Mouse (Mus musculus): Measurements from ENCODE around the gene Ccdc28a. TPM values are rescaled to one million over a fixed set of nuclear protein-coding genes. Genes with fewer than 3 reads are reported as not detected.

The Ccdc28a gene
- polyA plus RNA-seq, 1 experiment from 2014 or later = 9.2 TPM

GRCm38 (mm10) chr10:18233891-18234290 is 907 bp downstream of the Ccdc28a start:
- no peak overlapping the region for H3K9ac ChIP-seq (ENCODE audit: low read length)
- WGBS = 58% methylated on average over 3 of the region's 3 CpGs
- H3K36me3 ChIP-seq (ENCODE audit: control insufficient read depth, insufficient read depth, low read length) = no peaks in the 10 kb centered on the region
- no peak overlapping the region for H3K27ac ChIP-seq (replicated peaks; ENCODE audit: low read depth, low read length)
- no peak for DNase-seq (ENCODE audit: low spot score)
- no peaks in the 10 kb centered on the region for H3K27me3 ChIP-seq (ENCODE audit: control insufficient read depth, insufficient read depth, low read length)
- no peaks in the 10 kb centered on the region for H3K4me1 ChIP-seq (ENCODE audit: control insufficient read depth, insufficient read depth, low read length)
- H3K4me3 ChIP-seq (ENCODE audit: low read depth, low read length) = no peak overlapping the region
- H3K4me2 ChIP-seq (ENCODE audit: low read depth, severe bottlenecking) = no peak overlapping the region
- ATAC-seq (ENCODE audit: insufficient number of reproducible peaks, low FRiP score, low TSS enrichment, low read depth) = no peak
- H3K9me3 ChIP-seq (ENCODE audit: control insufficient read depth, low read length) = no peaks in the 10 kb centered on the region

GRCm38 (mm10) chr10:18224386-18224785 is 10.4 kb downstream of the Ccdc28a start:
- H3K4me2 ChIP-seq (ENCODE audit: low read depth, severe bottlenecking) = no peak overlapping the region
- ATAC-seq (ENCODE audit: insufficient number of reproducible peaks, low FRiP score, low TSS enrichment, low read depth) = no peak
- H3K9ac ChIP-seq (ENCODE audit: low read length) = no peak overlapping the region
- H3K4me3 ChIP-seq (ENCODE audit: low read depth, low read length) = no peak overlapping the region
- H3K9me3 ChIP-seq (ENCODE audit: control insufficient read depth, low read length) = no peaks in the 10 kb centered on the region
- DNase-seq (ENCODE audit: low spot score) = no peak
- no peaks in the 10 kb centered on the region for H3K27me3 ChIP-seq (ENCODE audit: control insufficient read depth, insufficient read depth, low read length)
- 87% methylated on average over 3 of the region's 3 CpGs for WGBS
- H3K36me3 ChIP-seq (ENCODE audit: control insufficient read depth, insufficient read depth, low read length) = no peaks in the 10 kb centered on the region
- no peak overlapping the region for H3K27ac ChIP-seq (replicated peaks; ENCODE audit: low read depth, low read length)
- no peaks in the 10 kb centered on the region for H3K4me1 ChIP-seq (ENCODE audit: control insufficient read depth, insufficient read depth, low read length)

- Histone ChIP-seq H3K9me3 (ENCODE audit: control insufficient read depth, low read length) (no peaks in the 10 kb centered on the region), H3K27me3 (ENCODE audit: control insufficient read depth, insufficient read depth, low read length) (no peaks in the 10 kb centered on the region), H3K4me2 (ENCODE audit: low read depth, severe bottlenecking) (no peak overlapping the region), H3K4me3 (ENCODE audit: low read depth, low read length) (no peak overlapping the region), H3K36me3 (ENCODE audit: control insufficient read depth, insufficient read depth, low read length) (no peaks in the 10 kb centered on the region), H3K27ac (replicated peaks; ENCODE audit: low read depth, low read length) (no peak overlapping the region), H3K9ac (ENCODE audit: low read length) (no peak overlapping the region), H3K4me1 (ENCODE audit: control insufficient read depth, insufficient read depth, low read length) (no peaks in the 10 kb centered on the region)
- ATAC-seq (ENCODE audit: insufficient number of reproducible peaks, low FRiP score, low TSS enrichment, low read depth) (no peak), DNase-seq (ENCODE audit: low spot score) (no peak)
- 76% methylated on average over 10 of the region's 10 CpGs for WGBS
These were observed 15.4 kb downstream of the Ccdc28a start for GRCm38 (mm10) chr10:18219351-18219750.

GRCm38 (mm10) chr10:18214124-18214523 is 20.7 kb downstream of the Ccdc28a start:
- H3K27ac ChIP-seq (replicated peaks; ENCODE audit: low read depth, low read length) = no peak overlapping the region
- 88% methylated on average over 5 of the region's 5 CpGs for WGBS
- no peaks in the 10 kb centered on the region for H3K27me3 ChIP-seq (ENCODE audit: control insufficient read depth, insufficient read depth, low read length)
- H3K9ac ChIP-seq (ENCODE audit: low read length) = no peak overlapping the region
- ATAC-seq (ENCODE audit: insufficient number of reproducible peaks, low FRiP score, low TSS enrichment, low read depth) (no peak), DNase-seq (ENCODE audit: low spot score) (no peak)
- H3K4me3 ChIP-seq (ENCODE audit: low read depth, low read length) = no peak overlapping the region
- no peak overlapping the region for H3K4me2 ChIP-seq (ENCODE audit: low read depth, severe bottlenecking)
- no peaks in the 10 kb centered on the region for H3K9me3 ChIP-seq (ENCODE audit: control insufficient read depth, low read length)
- H3K4me1 ChIP-seq (ENCODE audit: control insufficient read depth, insufficient read depth, low read length) = no peaks in the 10 kb centered on the region
- no peaks in the 10 kb centered on the region for H3K36me3 ChIP-seq (ENCODE audit: control insufficient read depth, insufficient read depth, low read length)

- H3K4me2 ChIP-seq (ENCODE audit: low read depth, severe bottlenecking) = no peak overlapping the region
- H3K27ac ChIP-seq (replicated peaks; ENCODE audit: low read depth, low read length) = no peak overlapping the region
- no peak overlapping the region for H3K9ac ChIP-seq (ENCODE audit: low read length)
- no peaks in the 10 kb centered on the region for H3K9me3 ChIP-seq (ENCODE audit: control insufficient read depth, low read length)
- no peaks in the 10 kb centered on the region for H3K36me3 ChIP-seq (ENCODE audit: control insufficient read depth, insufficient read depth, low read length)
- 78% methylated on average over 4 of the region's 4 CpGs for WGBS
- DNase-seq (ENCODE audit: low spot score) (no peak), ATAC-seq (ENCODE audit: insufficient number of reproducible peaks, low FRiP score, low TSS enrichment, low read depth) (no peak)
- no peak overlapping the region for H3K4me3 ChIP-seq (ENCODE audit: low read depth, low read length)
- no peaks in the 10 kb centered on the region for H3K4me1 ChIP-seq (ENCODE audit: control insufficient read depth, insufficient read depth, low read length)
- H3K27me3 ChIP-seq (ENCODE audit: control insufficient read depth, insufficient read depth, low read length) = no peaks in the 10 kb centered on the region
These were observed 21.4 kb downstream of the Ccdc28a start for GRCm38 (mm10) chr10:18213373-18213772.

- Histone ChIP-seq H3K4me2 (ENCODE audit: low read depth, severe bottlenecking) (no peak within 1 kb of the TSS), H3K4me3 (ENCODE audit: low read depth, low read length) (no peak within 1 kb of the TSS)
These were observed 24.1 kb downstream of the Ccdc28a start, which contains the start of gene Ect2l for GRCm38 (mm10) chr10:18210726-18211125. Gene Ect2l (minus strand): TSS chr10:18210890.

GRCm38 (mm10) chr10:18210119-18210518 is 24.7 kb downstream of the Ccdc28a start:
- no peak for DNase-seq (ENCODE audit: low spot score)
- no peak overlapping the region for H3K4me3 ChIP-seq (ENCODE audit: low read depth, low read length)
- 73% methylated on average over 6 of the region's 6 CpGs for WGBS
- no peaks in the 10 kb centered on the region for H3K9me3 ChIP-seq (ENCODE audit: control insufficient read depth, low read length)
- H3K9ac ChIP-seq (ENCODE audit: low read length) = no peak overlapping the region
- H3K27ac ChIP-seq (replicated peaks; ENCODE audit: low read depth, low read length) = no peak overlapping the region
- no peak for ATAC-seq (ENCODE audit: insufficient number of reproducible peaks, low FRiP score, low TSS enrichment, low read depth)
- H3K27me3 ChIP-seq (ENCODE audit: control insufficient read depth, insufficient read depth, low read length) = no peaks in the 10 kb centered on the region
- H3K36me3 ChIP-seq (ENCODE audit: control insufficient read depth, insufficient read depth, low read length) = no peaks in the 10 kb centered on the region
- H3K4me2 ChIP-seq (ENCODE audit: low read depth, severe bottlenecking) = no peak overlapping the region
- H3K4me1 ChIP-seq (ENCODE audit: control insufficient read depth, insufficient read depth, low read length) = no peaks in the 10 kb centered on the region

More at GRCm38 (mm10) chr10:18210726-18211125, 24.1 kb downstream of the Ccdc28a start, which contains the start of gene Ect2l:
- ATAC-seq (ENCODE audit: insufficient number of reproducible peaks, low FRiP score, low TSS enrichment, low read depth) (peak; percentile 9; the same call in 1 of the 2 replicates), DNase-seq (ENCODE audit: low spot score) (peak; percentile 75)
- Histone ChIP-seq H3K9ac (ENCODE audit: low read length) (no peak within 1 kb of the TSS), H3K9me3 (ENCODE audit: control insufficient read depth, low read length) (no peaks in the 10 kb centered on the region), H3K36me3 (ENCODE audit: control insufficient read depth, insufficient read depth, low read length) (no peaks in the 10 kb centered on the region), H3K27ac (replicated peaks; ENCODE audit: low read depth, low read length) (no peak within 1 kb of the TSS), H3K27me3 (ENCODE audit: control insufficient read depth, insufficient read depth, low read length) (no peaks in the 10 kb centered on the region), H3K4me1 (ENCODE audit: control insufficient read depth, insufficient read depth, low read length) (no peaks in the 10 kb centered on the region)
- 12% methylated on average over 11 of the region's 11 CpGs for WGBS

- Histone ChIP-seq H3K36me3 (ENCODE audit: control insufficient read depth, insufficient read depth, low read length) (no peaks in the 10 kb centered on the region), H3K9me3 (ENCODE audit: control insufficient read depth, low read length) (no peaks in the 10 kb centered on the region), H3K27ac (replicated peaks; ENCODE audit: low read depth, low read length) (no peak overlapping the region), H3K27me3 (ENCODE audit: control insufficient read depth, insufficient read depth, low read length) (no peaks in the 10 kb centered on the region), H3K4me3 (ENCODE audit: low read depth, low read length) (no peak overlapping the region), H3K9ac (ENCODE audit: low read length) (no peak overlapping the region), H3K4me2 (ENCODE audit: low read depth, severe bottlenecking) (no peak overlapping the region), H3K4me1 (ENCODE audit: control insufficient read depth, insufficient read depth, low read length) (0 out of 2 replicates have a peak, but pooled peaks cover 2% of the 10 kb centered on the region)
- WGBS = 5% methylated on average over 7 of the region's 7 CpGs
- DNase-seq (ENCODE audit: low spot score) = peak; percentile 49
- no peak for ATAC-seq (ENCODE audit: insufficient number of reproducible peaks, low FRiP score, low TSS enrichment, low read depth)
These were observed 30.7 kb downstream of the Ccdc28a start for GRCm38 (mm10) chr10:18204067-18204466.

- DNase-seq (ENCODE audit: low spot score) (no peak), ATAC-seq (ENCODE audit: insufficient number of reproducible peaks, low FRiP score, low TSS enrichment, low read depth) (no peak)
- whole genome bisulfite sequencing = 69% methylated on average over 3 of the region's 3 CpGs
These were observed 32.4 kb downstream of the Ccdc28a start for GRCm38 (mm10) chr10:18202401-18202800.

More at GRCm38 (mm10) chr10:18202401-18202800, 32.4 kb downstream of the Ccdc28a start:
- H3K36me3 ChIP-seq (ENCODE audit: control insufficient read depth, insufficient read depth, low read length) = no peaks in the 10 kb centered on the region
- H3K27me3 ChIP-seq (ENCODE audit: control insufficient read depth, insufficient read depth, low read length) = no peaks in the 10 kb centered on the region
- H3K9me3 ChIP-seq (ENCODE audit: control insufficient read depth, low read length) = no peaks in the 10 kb centered on the region
- no peak overlapping the region for H3K9ac ChIP-seq (ENCODE audit: low read length)
- H3K4me3 ChIP-seq (ENCODE audit: low read depth, low read length) = no peak overlapping the region
- H3K4me1 ChIP-seq (ENCODE audit: control insufficient read depth, insufficient read depth, low read length) = 0 out of 2 replicates have a peak, but pooled peaks cover 2% of the 10 kb centered on the region
- no peak overlapping the region for H3K4me2 ChIP-seq (ENCODE audit: low read depth, severe bottlenecking)
- H3K27ac ChIP-seq (replicated peaks; ENCODE audit: low read depth, low read length) = no peak overlapping the region
